Mouse (Mus musculus) frontal cortex, adult 2 months (tissue): ENCODE measurements at regions not wholly inside any gene's neighbourhood (a gene's known extent, or its start where the extent isn't known, plus 50 kb on each side); places are given as distances from the start of the nearest gene placed in this dataset.

Experiments used
- DNase-seq, 2 experiments: peaks; one replicate each; pipeline ENCODE4 v3.0.0; 2022; ENCODE audit warnings: low spot score in 1 of 2; ENCODE audit errors: extremely low spot score in 1 of 2

GRCm38 (mm10) chr1:23214462-23215158 lies 112.6 kb upstream of the 4933415F23Rik start:
- DNase-seq, result no peak

- no peak for DNase-seq
These were observed 105.8 kb upstream of the 4933415F23Rik start for GRCm38 (mm10) chr1:23207843-23208242.

- DNase-seq, result no peak
These were observed 105.0 kb upstream of the 4933415F23Rik start for GRCm38 (mm10) chr1:23207024-23207423.

GRCm38 (mm10) chr1:23202511-23203435 lies 100.7 kb upstream of the 4933415F23Rik start:
- peak in 1 of 2 experiments; percentile 16 for DNase-seq

GRCm38 (mm10) chr1:23200460-23200859 lies 98.4 kb upstream of the 4933415F23Rik start:
- no peak for DNase-seq

GRCm38 (mm10) chr1:23190316-23191005 lies 88.4 kb upstream of the 4933415F23Rik start:
- DNase-seq, result no peak

GRCm38 (mm10) chr1:23189790-23190189 lies 87.7 kb upstream of the 4933415F23Rik start:
- no peak for DNase-seq

- DNase-seq, result no peak
These were observed 86.2 kb upstream of the 4933415F23Rik start for GRCm38 (mm10) chr1:23188216-23188615.

- no peak for DNase-seq
These were observed 85.6 kb upstream of the 4933415F23Rik start for GRCm38 (mm10) chr1:23187446-23188206.

- no peak for DNase-seq
These were observed 82.7 kb upstream of the 4933415F23Rik start for GRCm38 (mm10) chr1:23184728-23185127.

- DNase-seq, result no peak
These were observed 80.5 kb upstream of the 4933415F23Rik start for GRCm38 (mm10) chr1:23182541-23182940.

GRCm38 (mm10) chr1:23178335-23178974 lies 76.4 kb upstream of the 4933415F23Rik start:
- DNase-seq, result no peak

- no peak for DNase-seq
These were observed 72.0 kb upstream of the 4933415F23Rik start for GRCm38 (mm10) chr1:23174022-23174421.

- no peak for DNase-seq
These were observed 71.2 kb upstream of the 4933415F23Rik start for GRCm38 (mm10) chr1:23173054-23173802.

GRCm38 (mm10) chr1:23171336-23171735 lies 69.3 kb upstream of the 4933415F23Rik start:
- no peak for DNase-seq

- no peak for DNase-seq
These were observed 68.7 kb upstream of the 4933415F23Rik start for GRCm38 (mm10) chr1:23170711-23171110.

- DNase-seq, result no peak
These were observed 66.5 kb upstream of the 4933415F23Rik start for GRCm38 (mm10) chr1:23168504-23168903.

GRCm38 (mm10) chr1:23163371-23163935 lies 61.4 kb upstream of the 4933415F23Rik start:
- DNase-seq, result no peak

- DNase-seq, result no peak
These were observed 60.7 kb upstream of the 4933415F23Rik start for GRCm38 (mm10) chr1:23162766-23163165.
